Comparison of ENCODE assay signal across 15 mouse cellular contexts in genomic region chr12:56298919-56299318, GRCm38 (mm10).
"Had no signal": no experiment of that assay in that cellular context is flagged by ENCODE, and none has a peak within 500 bp of the region (broad histone marks: within the 10 kb centered on the region; RNA-seq: fewer than 3 reads in every experiment).

No protein-coding gene starts in this region.

- H3K9ac ChIP-seq: kidney, embryonic 15.5 days; limb, embryonic 12.5 days; liver, embryonic 13.5 days; liver, postnatal 0 days; midbrain, embryonic 12.5 days; neural tube, embryonic 13.5 days had no signal

- H3K4me3 ChIP-seq: kidney, embryonic 15.5 days; limb, embryonic 12.5 days; liver, embryonic 13.5 days; megakaryocyte, embryonic 14.5 days; midbrain, embryonic 12.5 days; neural tube, embryonic 13.5 days had no signal

- ATAC-seq: liver, postnatal 0 days; midbrain, embryonic 16.5 days had no signal

- H3K27ac ChIP-seq: kidney, embryonic 15.5 days; limb, embryonic 12.5 days; liver, embryonic 13.5 days; macrophage; midbrain, embryonic 12.5 days; neural tube, embryonic 13.5 days had no signal

- DNase-seq: layer of hippocampus, adult 9-11 months; layer of hippocampus, postnatal 36 days; liver; liver, embryonic 13.5 days; liver, postnatal 0 days; retina, postnatal 1 day; right cerebral cortex, postnatal 4 days; thymus, postnatal 4 days had no signal

- H3K4me1 ChIP-seq: liver, embryonic 13.5 days had no signal

- H3K36me3 ChIP-seq: kidney, embryonic 15.5 days; limb, embryonic 12.5 days; liver, embryonic 13.5 days; midbrain, embryonic 12.5 days; neural tube, embryonic 13.5 days had no signal

- H3K9me3 ChIP-seq: kidney, embryonic 15.5 days; limb, embryonic 12.5 days; liver, embryonic 13.5 days; megakaryocyte, embryonic 14.5 days; midbrain, embryonic 12.5 days; neural tube, embryonic 13.5 days had no signal

- H3K4me2 ChIP-seq: kidney, embryonic 15.5 days; liver, embryonic 13.5 days had no signal
